Mouse (Mus musculus) stomach, postnatal 0 days (tissue): ENCODE measurements at regions not wholly inside any gene's neighbourhood (a gene's known extent, or its start where the extent isn't known, plus 50 kb on each side); places are given as distances from the start of the nearest gene placed in this dataset.

Experiments
- CTCF ChIP-seq: IDR thresholded peaks from 2 replicates; pipeline ENCODE4 v1.5.1; 2016; ENCODE audit warnings: antibody characterized with exemption, low read depth, mild to moderate bottlenecking, moderate library complexity
- EP300 ChIP-seq: optimal IDR thresholded peaks from 2 replicates; pipeline ENCODE3; 2016; ENCODE audit warnings: antibody characterized with exemption

DNA sequence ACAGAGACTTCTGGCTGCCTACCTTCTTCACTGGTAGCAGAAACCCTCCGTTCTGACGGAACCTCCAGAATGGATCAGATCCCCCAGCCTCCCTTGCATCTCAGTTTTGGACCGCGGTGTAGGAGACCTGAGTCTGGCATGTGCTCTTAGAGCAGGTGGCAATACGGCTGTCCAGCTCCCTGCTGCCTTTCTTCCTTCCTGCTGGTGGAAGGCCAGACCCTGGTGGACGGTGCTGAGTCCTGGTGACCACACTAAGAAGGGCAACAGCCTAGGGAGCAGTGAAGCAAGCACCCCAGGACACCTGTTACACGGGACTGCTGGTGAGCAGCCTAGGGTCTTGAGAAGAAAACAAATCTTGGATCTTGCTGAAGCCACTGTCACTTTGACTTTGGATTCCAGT is 152.7 kb downstream of the Tmem132e start:
- no peak for TF ChIP-seq CTCF
- no peak for TF ChIP-seq EP300
